Mouse (Mus musculus): Measurements from ENCODE around the gene Opcml.

- TF ChIP-seq CTCF (IDR thresholded peaks at IDR 0.05; ENCODE audit: extremely low read depth, insufficient read depth, insufficient read length, insufficient replicate concordance) (no peak), POLR2A (IDR thresholded peaks at IDR 0.05; ENCODE audit: low read depth, low read length) (no peak)
These were observed 823.4 kb downstream of the Opcml start for GRCm38 (mm10) chr9:28613683-28614620.

All from spleen, adult 2 months (tissue).